Mouse (Mus musculus) cerebellum, postnatal 36 days (tissue): ENCODE measurements around the gene Zfp750.
A peak's percentile ranks its signal among the peaks of the same experiment; 100 is the strongest.

Source experiments
- DNase-seq, 2 experiments: peaks; one replicate each; pipeline ENCODE4 v3.0.0; 2021 to 2022; ENCODE audit warnings: mixed read lengths in 2 of 2

Zfp750 gene

DNA sequence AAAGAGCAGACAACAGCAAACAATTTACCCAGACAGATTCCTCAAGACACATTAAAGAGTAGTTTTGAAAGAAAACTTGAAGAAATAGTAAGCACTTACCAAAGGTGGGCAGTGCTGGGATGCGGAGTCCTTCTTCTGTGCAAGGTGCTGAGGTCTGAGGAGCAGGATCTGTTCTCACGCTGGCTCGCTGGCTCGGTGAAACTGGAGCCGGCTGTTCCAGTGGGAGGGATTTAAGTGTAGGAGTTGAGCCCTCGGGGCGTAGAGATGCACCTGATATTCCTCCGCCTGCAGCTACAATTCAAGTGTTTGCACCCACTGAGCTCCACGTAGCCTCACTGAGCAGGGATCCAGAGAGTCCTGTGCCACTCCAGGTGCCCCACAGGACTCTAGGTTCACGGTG is at the start of gene Zfp750:
TSS of gene Zfp750 (minus strand) at position 203 of the 400 bp plus-strand sequence.
- no peak for DNase-seq

DNA sequence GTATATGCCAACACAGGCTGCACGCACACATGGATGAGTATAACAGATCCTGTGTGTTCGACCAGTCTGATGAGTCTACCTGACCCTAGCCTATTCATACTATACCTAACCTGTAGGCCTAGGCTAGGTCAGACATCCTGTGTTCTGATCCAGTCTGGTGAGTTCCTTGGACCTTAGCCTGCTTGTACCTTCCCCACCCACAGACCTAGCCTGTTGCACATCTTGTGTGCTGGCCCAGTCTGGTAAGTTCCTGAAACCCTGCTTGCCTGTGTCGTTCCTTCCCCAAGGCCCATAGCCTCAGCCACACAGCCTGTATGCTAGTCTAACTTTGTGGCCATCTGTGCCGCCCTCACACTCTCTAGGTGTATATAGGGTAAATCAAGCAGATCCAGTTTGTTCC is 45.1 kb upstream of the Zfp750 start:
- no peak for DNase-seq

DNA sequence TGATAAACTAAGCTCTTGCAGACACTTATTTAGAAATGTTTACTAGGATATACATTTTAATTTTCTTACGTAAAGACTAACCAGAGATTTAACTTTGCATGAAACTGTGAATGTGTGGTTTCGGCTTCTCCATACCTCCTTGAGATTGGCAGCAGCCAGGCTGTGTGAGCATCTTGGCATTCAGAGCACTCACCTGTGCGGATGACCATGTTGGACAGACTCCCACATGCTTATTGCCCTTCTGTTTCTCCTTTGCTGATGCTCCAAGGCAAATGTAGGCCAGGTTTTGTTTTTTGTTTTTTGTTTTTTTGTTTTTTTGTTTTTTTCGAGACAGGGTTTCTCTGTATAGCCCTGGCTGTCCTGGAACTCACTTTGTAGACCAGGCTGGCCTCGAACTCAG is 44.2 kb upstream of the Zfp750 start:
- peak; percentile 38 to 39 for DNase-seq

DNA sequence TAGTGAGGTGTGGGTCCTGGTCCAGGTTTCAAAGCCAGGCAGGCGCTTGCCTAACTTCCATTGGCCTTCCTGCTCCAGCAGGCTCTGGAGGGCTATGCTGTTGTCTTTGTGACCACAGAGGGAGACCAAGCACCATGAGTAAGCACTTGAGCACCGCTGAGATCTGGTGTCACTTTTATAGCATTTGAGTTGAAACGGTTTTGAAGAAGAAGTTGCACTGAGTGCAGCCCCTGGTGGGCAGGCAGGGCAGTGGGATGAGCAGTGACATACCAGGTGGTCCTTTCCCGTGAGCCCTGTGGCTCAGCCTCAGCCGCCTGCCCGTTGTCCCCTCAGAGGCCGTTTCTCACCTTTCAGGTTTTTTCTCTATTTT is 41.1 kb upstream of the Zfp750 start:
- no peak for DNase-seq

DNA sequence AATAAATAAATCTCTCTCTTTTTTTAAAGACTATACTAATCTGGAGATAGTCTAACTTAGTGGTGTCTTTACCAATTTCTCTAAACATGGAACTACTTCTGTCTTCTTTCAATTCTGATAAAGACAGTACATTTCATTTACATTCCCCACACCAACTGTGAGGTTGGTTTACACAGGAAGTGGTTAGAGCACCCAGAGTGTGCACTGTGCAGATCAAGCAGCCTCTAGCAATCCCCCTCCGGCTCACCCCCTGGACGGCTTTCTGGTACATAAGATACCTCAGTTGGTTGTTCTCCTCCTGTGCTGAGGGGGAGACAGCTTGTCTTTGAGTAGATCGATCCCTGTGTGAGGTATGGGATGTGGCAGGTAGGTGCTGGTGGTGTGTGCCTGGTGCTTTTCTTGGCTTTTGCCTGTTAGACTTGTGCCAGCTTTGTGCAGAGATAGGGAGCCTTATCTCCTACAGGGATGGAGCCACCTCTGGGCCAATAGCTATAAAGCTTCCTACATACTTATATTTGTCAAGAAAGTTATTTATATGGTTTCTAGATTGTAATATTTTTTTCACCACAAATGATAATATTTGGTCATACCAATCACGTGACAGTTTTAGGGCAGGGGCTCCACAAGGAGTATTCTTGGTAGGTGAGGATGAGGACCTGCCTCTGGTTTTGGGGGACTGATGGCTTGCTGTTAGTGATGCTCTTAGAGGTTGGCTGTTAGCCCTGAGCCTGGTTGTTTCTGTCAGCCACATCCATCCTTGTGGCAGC is 40.6 kb upstream of the Zfp750 start:
- DNase-seq, result no peak

DNA sequence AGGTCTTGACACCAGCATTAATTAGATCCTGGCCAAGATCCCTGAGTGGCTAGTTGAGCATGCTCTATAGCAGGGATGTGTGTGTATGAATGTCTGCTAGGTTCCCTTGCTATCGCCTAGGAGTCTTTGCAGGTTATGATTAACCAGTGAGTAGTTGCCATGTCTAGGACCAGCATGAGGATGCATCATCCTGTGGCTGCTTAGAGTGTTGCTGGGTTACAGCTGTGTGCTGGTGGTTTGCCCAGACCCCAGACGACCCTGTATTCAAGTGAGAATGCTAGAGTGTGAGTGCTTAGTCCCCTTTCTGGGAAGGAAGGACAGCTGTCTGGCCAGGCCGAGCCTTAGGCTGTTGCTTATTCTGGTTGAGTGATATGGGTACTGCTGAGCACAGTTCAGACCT is 39.4 kb upstream of the Zfp750 start:
- no peak for DNase-seq

DNA sequence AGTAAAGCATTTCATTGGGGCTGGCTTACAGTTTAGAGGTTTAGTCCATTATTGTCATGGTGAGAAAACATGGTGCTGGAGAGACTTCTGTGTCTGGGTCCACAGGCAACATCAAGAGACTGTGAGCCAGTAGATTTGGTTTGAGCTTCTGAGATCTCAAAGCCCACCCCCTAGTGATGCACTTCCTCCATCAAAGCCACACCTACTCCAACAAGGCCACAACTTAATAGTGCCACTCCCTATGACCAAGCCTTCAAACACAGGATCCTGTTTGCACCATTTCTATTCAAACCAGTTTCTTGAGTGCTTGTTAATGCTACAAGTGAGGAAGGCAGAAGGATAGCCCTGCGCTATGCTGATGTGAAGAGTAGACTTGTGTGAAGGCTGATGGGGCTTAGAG is 38.8 kb upstream of the Zfp750 start:
- DNase-seq, result no peak

DNA sequence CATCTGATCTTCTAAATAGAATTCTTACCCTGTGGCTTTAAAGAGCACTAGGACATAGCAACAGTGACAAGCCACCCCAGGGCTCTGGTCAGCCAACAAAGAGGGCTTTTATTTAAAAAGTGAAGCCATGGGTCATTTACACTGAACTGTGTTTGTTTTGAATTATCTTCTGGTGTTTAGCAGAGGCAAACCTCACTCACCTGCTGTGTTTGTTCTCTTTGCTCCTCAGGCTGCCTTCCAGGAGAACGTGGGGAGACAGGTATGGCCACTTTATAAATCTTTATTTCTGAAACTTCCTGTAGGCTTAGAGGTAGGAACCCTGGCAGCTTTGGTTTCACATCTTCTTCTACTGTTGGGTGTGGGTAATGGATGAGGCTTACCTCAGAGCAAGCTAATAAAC is 37.6 kb upstream of the Zfp750 start:
- DNase-seq, result no peak

DNA sequence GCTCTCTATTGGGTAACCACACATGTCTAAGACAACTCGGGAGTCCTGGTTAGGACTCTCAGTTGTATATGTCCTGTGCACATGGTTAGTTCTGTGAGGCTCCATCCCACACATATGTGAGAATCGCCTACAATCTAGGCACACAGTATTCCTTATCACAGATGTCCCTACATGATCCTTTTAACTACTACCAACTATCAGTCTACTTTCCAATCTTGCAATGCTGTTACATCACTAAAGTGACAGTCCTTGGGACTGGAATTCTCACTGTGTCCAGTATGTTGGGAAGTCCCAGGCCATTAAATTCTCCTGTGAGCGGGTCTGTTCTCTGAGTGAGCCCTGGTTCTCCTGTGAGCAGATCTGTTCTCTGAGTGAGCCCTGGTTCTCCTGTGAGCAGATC is 34.3 kb upstream of the Zfp750 start:
- no peak for DNase-seq

DNA sequence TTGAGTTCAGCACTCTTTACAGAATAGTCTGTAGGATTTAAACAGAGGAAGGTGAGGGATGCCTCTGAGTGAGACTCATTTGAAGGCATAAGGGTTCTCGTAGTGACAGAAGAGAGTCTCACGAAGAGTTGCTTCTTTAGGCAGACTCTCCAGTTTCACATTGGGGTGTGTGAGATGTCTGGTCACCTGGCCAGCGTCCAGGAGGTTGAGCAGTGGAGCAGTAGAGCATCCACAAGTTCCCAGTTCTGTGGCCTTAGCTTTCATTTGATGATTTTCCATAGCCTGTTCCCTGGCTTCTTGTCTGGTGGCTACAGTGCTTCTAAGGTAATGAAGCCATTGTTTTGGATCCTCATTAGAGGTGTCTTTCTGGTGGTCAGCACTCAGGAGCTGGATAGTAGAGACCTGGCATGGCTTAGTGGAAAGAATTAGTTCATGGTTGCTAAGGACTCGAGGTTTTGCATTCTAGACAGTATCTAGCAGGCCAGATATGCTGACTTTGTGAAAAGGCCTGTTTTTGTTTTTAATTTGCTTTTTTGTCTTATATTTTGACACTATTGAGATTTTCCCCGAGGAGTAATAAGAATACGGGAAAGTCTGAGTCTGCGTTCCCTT is 33.8 kb upstream of the Zfp750 start:
- DNase-seq, result peak in 1 of 2 experiments; percentile 23

DNA sequence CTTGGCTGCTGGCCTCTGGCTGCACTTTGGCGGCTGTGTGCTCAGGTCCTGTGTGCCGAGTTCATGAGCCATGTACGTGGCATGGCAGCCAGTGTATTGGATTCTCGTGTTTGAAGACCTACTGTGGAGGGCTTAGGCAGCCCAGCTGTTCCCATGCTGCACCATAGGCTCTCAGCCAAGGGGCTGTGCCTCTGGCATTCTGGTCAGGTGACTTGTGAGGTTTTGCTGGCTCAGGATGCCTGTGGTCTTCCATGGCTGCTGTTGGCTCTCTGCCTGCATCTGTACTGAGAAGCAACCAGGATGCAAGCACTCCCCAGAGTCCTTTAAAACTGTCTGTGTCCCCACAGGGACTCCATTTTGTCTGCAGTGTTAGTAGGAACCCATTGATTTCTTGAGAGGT is 33.0 kb upstream of the Zfp750 start:
- no peak for DNase-seq

DNA sequence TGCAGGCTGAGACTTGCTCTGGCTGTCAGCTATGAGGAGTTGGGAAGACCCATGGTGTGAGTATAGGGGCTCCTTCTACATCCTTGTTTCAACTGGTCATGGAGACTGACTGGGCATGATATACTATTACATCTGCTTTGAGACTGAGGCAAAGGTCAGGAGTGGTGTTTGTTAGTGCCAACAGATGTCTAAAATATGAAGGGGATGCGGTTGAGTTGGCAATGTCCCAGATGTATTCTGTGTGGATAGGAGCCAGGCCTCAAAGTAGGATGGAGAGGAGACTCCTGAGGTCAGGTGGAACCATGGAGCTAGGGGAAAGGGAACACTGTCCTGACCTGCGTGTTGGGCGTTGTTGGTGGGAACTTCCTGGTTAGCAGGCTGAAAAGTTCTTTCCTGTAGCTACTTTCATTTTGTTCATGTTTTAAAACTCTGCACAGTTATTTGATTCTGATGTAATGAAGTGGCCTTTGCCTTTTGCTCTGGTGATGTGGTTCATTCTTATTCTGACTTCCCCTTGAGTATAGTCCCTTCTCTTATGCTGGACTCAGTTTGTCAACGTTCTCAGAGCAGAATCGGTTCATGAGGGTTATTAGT is 32.2 kb upstream of the Zfp750 start:
- DNase-seq, result no peak

DNA sequence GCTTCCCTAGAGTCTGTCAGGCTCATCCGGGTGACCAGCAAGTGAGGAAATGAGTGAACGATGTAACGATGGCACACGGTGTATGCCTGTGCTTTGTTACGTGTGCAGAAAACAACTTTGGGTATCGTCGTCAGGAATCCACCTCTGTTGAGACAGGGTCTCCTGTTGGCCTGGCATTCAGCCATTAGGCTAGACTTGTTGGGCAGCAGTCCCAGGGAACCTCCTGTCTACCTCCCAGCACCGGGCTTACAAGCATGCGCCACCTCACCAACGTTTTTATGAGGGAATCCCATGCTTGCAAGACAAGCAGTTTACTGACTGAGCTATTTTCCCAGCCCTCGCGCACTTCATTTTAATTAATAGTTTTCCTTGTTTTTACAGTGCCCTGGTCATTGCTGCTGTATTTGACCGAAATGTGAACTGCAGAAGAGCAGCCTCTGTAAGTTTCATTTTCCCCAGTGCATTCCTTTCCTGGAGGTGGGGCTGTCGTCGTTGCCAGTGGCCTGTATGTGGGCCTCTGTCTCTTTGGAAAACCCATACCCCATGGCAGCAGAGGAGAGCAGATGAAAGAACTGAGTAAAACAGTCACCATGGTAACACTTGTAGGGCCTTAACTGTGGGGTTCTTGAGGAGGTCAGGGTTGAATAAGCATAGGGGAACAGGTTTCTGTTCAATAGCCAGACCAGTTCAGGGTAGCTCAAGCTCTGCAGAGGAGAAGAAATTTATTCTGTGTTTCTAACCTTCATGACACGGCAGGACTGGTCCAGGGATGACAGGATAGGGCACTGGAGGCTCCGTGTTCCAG is 30.9 kb upstream of the Zfp750 start:
- DNase-seq, result no peak

DNA sequence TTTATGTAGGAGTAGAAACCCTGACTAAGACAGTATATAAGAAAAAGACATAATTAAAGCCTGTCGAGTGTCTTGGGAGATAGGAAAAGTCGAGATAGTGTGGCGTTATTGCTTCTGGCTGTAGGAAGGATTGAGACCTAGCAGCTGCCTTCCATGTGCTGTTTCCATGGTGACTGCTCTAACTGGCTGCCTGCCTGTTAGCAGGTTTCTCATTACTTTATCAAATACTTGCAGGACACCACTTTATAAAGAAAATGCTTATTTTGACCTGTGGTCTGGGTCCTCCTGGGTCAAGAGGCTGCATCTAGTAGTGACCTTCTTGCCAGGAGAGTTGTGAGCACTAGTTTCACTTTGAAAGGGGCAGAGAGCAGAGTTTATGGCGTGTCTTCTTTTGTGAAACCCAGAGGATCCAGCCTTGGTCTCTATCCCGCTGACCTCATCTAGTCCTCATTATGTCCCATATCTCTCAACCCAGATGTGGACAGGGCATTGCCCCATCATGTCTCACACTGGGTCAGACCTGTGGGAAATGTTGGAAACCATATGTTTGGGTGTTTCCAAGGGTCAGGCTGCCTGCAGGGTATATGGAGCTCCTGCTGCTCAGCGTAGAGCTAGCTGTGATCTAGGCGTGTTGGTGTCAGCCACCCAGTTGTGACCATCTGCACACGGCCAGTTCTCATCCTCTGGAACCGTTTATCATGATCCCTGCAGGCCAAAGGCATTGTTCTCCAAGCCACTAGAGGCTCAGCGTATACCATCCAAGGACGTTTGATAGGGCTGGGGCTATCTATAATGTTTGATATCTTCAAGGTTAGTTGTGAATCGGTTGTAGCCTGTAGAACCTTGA is 30.1 kb upstream of the Zfp750 start:
- no peak for DNase-seq

DNA sequence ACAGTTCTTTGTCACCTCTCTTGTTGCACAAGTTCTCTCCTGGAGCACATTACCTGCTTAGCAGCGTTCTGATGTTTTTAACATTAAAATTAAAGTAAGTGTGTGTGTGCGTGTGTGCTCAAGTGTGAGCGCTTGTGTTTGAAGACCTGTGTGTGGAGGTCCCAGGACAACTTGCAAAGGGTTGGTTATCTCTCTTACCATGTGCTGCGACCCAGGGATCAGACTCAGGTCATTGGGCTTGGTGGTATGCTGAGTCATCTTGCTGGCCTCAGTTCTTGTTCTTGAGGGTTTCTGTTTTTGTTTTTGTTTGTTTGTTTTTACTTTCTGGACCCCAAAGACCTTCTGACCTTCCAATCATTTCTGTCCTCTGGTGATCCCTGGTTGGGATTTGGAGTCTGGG is 28.8 kb upstream of the Zfp750 start:
- no peak for DNase-seq

DNA sequence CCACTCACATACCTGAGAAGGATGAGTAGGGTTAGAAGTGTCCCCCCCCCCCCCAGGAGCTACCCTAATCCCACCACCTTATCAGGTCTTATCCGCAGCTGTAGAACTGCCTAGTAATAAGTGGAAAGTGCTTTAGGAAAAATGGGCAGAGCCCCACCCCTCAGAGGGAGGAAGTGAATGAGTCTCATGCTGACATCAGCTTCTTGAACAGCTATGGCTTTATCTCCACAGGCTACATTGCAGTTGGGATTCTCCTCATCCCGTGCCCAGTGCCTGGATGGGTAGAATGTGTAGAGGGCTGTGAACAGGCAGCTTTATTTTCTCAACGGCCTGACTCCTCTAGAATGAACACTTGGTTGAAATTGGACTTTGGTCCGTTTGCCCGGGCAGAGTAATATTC is 28.1 kb upstream of the Zfp750 start:
- DNase-seq, result no peak

DNA sequence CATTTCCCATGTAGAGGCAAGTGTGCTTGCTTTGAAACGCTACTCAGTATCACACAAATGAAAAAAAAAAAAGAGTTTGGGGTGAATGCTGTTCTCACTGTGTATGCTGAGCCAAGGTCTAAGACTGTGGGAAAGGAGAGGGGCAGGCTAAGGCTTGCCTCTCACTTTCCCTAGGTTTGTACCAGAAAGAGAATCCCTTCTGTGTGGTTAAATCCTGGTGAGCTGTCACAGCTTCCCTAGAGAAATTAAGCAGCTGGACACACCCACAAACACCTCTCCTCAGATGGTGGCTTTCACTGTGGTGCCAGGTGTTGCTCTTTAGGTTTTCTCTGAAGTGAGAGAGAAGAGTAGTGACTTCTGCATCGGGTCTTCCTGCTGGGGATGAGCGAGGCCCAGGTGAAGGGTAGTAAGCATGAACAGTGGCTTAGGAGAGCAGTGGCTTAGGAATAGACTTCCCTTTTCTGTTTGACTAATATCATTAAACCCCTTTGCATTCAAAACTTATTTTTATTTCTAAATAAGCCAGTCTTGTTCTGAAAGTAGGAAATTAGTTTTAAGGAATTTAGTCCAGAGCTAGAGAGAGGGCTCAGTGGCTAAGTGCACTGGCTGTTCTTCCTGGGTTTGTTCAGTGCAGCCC is 26.4 kb upstream of the Zfp750 start:
- DNase-seq, result no peak

DNA sequence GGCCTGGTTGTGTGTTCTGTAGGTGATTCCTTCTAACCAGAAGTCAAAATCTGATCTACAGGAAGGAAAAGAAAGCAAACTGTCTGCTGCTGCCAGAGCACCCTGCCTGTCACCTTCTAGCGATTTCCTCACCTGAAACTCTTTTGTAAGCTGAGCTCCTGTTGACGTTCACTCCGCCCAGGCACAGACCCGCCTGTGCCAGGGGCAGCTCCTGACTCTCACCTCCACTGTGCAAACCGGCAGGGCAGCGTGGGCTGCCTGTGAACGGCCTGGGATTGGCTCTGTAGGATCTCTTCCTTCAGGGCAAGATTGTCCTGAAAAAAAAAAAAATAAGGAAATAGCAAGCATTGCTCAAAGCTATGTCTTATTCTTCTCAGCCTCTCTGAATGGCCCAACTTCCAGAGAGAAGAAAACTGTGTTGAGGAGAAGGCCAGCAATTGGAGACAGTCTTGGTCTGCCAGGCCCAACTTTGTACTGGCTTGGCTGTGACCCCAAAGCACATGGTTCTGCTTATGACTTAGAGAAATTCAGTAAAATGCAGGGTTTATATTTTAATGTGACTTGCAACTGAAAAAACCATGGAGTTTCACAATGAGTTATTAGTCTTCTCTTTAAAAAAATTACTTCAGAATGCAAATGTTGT is 25.7 kb upstream of the Zfp750 start:
- DNase-seq, result peak; percentile 14 to 20

DNA sequence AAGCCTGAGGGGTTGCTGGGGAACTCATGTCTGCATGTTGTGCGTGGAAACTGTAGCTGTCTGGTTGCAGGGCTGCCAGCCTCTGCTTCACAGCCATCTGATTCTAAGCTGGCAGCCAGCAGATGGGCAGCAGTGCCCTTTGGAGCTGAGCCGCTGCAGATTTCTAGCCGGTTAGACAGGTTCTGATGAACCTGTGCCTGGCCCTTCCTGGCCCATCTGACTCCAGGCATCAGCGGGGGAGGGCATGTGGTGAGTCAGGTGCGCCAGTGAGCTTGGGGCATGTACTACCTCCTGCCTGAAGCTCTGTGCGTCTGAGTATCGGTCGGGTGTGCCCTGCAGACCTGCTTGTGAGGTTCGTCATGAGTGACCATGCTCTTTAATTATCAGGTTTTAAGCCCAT is 24.8 kb upstream of the Zfp750 start:
- peak; percentile 76 to 81 for DNase-seq

DNA sequence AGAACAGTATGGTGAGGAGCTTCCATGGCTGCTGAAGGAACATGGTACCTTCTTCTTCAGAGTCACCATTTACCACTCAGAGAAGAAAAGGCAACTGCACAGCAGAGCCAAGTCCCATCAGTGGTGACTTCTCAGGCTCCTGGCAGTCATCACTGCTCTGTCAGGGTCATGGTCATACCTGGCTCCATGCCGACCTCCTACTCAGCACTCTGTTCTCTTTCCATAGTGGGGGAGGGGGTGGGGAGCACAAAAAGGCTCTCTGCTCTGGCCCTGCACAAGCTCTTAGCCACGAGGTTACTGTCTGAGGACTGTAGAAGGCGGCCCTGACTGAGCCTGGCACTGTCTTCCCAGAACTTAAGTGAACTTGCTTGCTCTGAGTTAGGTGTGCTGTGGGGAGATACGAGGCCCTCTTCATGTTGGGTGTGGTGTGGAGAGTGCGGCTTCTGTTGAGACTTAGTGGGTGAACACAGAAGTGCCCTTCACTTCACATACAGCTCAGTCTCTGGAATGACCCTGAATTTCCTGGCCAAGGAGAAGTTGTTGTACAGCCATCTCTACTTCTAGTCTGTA is 24.2 kb upstream of the Zfp750 start:
- DNase-seq, result peak; percentile 31 to 41

DNA sequence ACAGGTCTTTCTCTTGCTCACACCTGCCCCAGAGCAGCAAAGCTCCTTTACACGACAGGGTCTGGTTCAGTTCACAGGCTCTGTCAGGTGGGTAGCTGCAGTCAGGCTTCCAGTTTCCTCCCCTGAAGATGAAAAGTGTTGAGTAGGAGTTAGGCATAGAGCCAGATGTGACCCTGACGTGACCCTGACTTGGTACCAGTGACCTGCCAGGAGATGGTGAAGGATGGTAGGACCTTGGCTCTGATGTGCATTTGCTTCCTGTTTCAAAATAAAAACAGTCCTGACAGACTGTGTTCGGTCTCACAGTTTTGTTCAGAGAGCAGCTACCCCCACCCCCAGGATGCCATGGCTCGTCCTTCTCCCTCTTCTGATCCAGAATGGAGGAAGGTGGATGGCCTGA is 23.3 kb upstream of the Zfp750 start:
- no peak for DNase-seq
